In genomic region chr13:100552369-100553041, GRCm38 (mm10) we compare ENCODE assay signal across 8 mouse cellular contexts. TPM values are rescaled to one million over a fixed set of nuclear protein-coding genes. Genes with fewer than 3 reads are reported as not detected.
DNase-seq lines count a peak whose midpoint lies in the region; ATAC-seq lines count a peak whose summit lies in the region.

Gene Ocln (minus strand): TSS chr13:100552718.

- H3K9ac ChIP-seq in embryonic facial prominence, embryonic 15.5 days: peak within 1 kb of the TSS; percentile 26
- peak within 1 kb of the TSS; percentile 55 for H3K9ac ChIP-seq in hindbrain, embryonic 12.5 days

- peak within 1 kb of the TSS; percentile 99 for H3K4me2 ChIP-seq in embryonic facial prominence, embryonic 15.5 days (replicated peaks)
- H3K4me2 ChIP-seq in hindbrain, embryonic 12.5 days (replicated peaks): peak within 1 kb of the TSS; percentile 97

- H3K27me3 ChIP-seq in embryonic facial prominence, embryonic 15.5 days: peaks cover 38% of the 10 kb centered on the region
- peaks cover 66% of the 10 kb centered on the region for H3K27me3 ChIP-seq in hindbrain, embryonic 12.5 days

- ATAC-seq in embryonic facial prominence, embryonic 15.5 days (ENCODE audit: insufficient number of reproducible peaks, low FRiP score, low TSS enrichment, low read depth): peak; percentile 76
- peak; percentile 76 for ATAC-seq in hindbrain, embryonic 12.5 days (ENCODE audit: low FRiP score)

- under 1% methylated on average over 45 of the region's 45 CpGs for WGBS in embryonic facial prominence, embryonic 15.5 days
- under 1% methylated on average over 45 of the region's 45 CpGs for WGBS in hindbrain, embryonic 12.5 days

- peak within 1 kb of the TSS; percentile 66 for H3K27ac ChIP-seq in embryonic facial prominence, embryonic 15.5 days (replicated peaks)
- no peak within 1 kb of the TSS for H3K27ac ChIP-seq in hindbrain, embryonic 12.5 days

- H3K9me3 ChIP-seq in embryonic facial prominence, embryonic 15.5 days (replicated peaks): no peaks in the 10 kb centered on the region
- no peaks in the 10 kb centered on the region for H3K9me3 ChIP-seq in hindbrain, embryonic 12.5 days (replicated peaks)

- peaks cover 16% of the 10 kb centered on the region for H3K4me1 ChIP-seq in embryonic facial prominence, embryonic 15.5 days
- H3K4me1 ChIP-seq in hindbrain, embryonic 12.5 days: peaks cover 18% of the 10 kb centered on the region

- DNase-seq in A20 (ENCODE audit: low read depth, low spot score): peak; percentile 29
- peak; percentile 72 for DNase-seq in adrenal gland, postnatal 14 days
- DNase-seq in layer of hippocampus, postnatal 10 days (ENCODE audit: low spot score in 2 of 2): peak; percentile 38 to 47
- peak; percentile 69 for DNase-seq in lung, postnatal 14 days
- DNase-seq in right cerebral cortex, adult 2 months (ENCODE audit: low spot score in 2 of 2): peak; percentile 13 to 26
- no peak for DNase-seq in gastrocnemius, adult 8-10 months (ENCODE audit: low spot score in 2 of 2)

- peak within 1 kb of the TSS; percentile 60 for H3K4me3 ChIP-seq in embryonic facial prominence, embryonic 15.5 days (replicated peaks)
- H3K4me3 ChIP-seq in hindbrain, embryonic 12.5 days: peak within 1 kb of the TSS; percentile 50

- H3K36me3 ChIP-seq in embryonic facial prominence, embryonic 15.5 days: no peaks in the 10 kb centered on the region
- H3K36me3 ChIP-seq in hindbrain, embryonic 12.5 days: no peaks in the 10 kb centered on the region

RNA-seq across cellular contexts. Expression of gene Ocln, which starts in this region (rescaled TPM):
- total RNA-seq in adrenal gland, postnatal 14 days (2021): 4.4 and 6.7 TPM in 2 replicates
- 12.8 and 15.1 TPM in 2 replicates for polyA plus RNA-seq in embryonic facial prominence, embryonic 15.5 days (2015; fragmentation: Nextera tagmentation; extraction: Ambion mirVana)
- 6.4 and 8.1 TPM in 2 replicates for polyA plus RNA-seq in hindbrain, embryonic 12.5 days (2016; fragmentation: Nextera tagmentation; extraction: Ambion mirVana)
- total RNA-seq in layer of hippocampus, postnatal 10 days (2021): 10 to 100 TPM; 14.7 to 15.8 TPM
- total RNA-seq in gastrocnemius, adult 8-10 months (2022): under 1 TPM in 1 of 4 experiments, not detected in 3; 0.29 TPM

Comparison
In these comparisons a context has a peak if more than half of its experiments do, and no peak if none do; other contexts are left out.
1. DNase-seq: peak in A20 (single experiment), adrenal gland, postnatal 14 days (single experiment), layer of hippocampus, postnatal 10 days (2 of 2), lung, postnatal 14 days (single experiment) and right cerebral cortex, adult 2 months (2 of 2); none in gastrocnemius, adult 8-10 months (0 of 2).